Mouse (Mus musculus): ENCODE data around the gene Fcer1g. TPM values are rescaled to one million over a fixed set of nuclear protein-coding genes. Genes with fewer than 3 reads are reported as not detected.

Fcer1g gene
- polyA plus RNA-seq, 1 experiment from 2014 or later = 22.8 TPM

- peaks cover 2% of the 10 kb centered on the region; the same call in 1 of the 2 replicates for H3K27me3 ChIP-seq (ENCODE audit: insufficient read depth, poor library complexity, severe bottlenecking)
- H3K27ac ChIP-seq = no peak within 1 kb of the TSS
- no peak for DNase-seq (ENCODE audit: low spot score)
- H3K36me3 ChIP-seq = peaks cover 17% of the 10 kb centered on the region
- 70% methylated on average over 10 of the region's 10 CpGs for WGBS
- no peak within 1 kb of the TSS for H3K4me3 ChIP-seq
- no peaks in the 10 kb centered on the region for H3K9me3 ChIP-seq
- peaks cover 7% of the 10 kb centered on the region; the same call in 1 of the 2 replicates for H3K4me1 ChIP-seq (replicated peaks)
These were observed 20.2 kb downstream of the Fcer1g start, which contains the start of gene Nr1i3 for GRCm38 (mm10) chr1:171213801-171214496. Nr1i3 (plus strand) TSS chr1:171213970.

GRCm38 (mm10) chr1:171212854-171213253 is 21.3 kb downstream of the Fcer1g start:
- no peak overlapping the region for H3K4me3 ChIP-seq
- H3K9me3 ChIP-seq = no peaks in the 10 kb centered on the region
- 0 out of 2 replicates have a peak, but pooled peaks cover 6% of the 10 kb centered on the region for H3K36me3 ChIP-seq
- H3K27ac ChIP-seq = no peak overlapping the region
- peaks cover 2% of the 10 kb centered on the region; the same call in 1 of the 2 replicates for H3K27me3 ChIP-seq (ENCODE audit: insufficient read depth, poor library complexity, severe bottlenecking)
- no peak for DNase-seq (ENCODE audit: low spot score)
- 48% methylated on average over 3 of the region's 3 CpGs for WGBS
- peaks cover 7% of the 10 kb centered on the region; the same call in 1 of the 2 replicates for H3K4me1 ChIP-seq (replicated peaks)

DNA sequence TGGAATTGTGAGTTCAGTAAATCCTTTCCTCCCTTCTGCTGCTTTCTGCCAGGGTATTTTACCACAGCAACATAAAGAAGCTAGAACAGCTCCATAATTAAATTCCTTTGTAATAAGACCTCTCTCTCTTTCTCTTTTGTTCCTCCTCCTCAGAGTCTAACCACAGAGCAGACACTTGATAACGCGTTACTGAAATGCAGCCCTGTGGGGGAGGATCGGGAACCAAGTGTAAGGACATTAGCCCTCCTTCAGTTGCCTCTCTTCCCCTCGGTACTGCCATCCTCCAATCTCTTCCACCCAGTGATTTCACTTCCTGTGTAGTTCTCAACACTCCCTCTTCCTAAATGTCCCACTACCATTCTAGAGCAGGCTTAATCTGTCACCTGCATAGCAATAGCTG is 24.8 kb downstream of the Fcer1g start:
- no peak for DNase-seq (ENCODE audit: low spot score)
- no peak overlapping the region for H3K4me3 ChIP-seq
- H3K27ac ChIP-seq = no peak overlapping the region
- H3K36me3 ChIP-seq = no peaks in the 10 kb centered on the region
- peaks cover 7% of the 10 kb centered on the region; the same call in 1 of the 2 replicates for H3K4me1 ChIP-seq (replicated peaks)
- H3K9me3 ChIP-seq = no peaks in the 10 kb centered on the region
- 26% methylated on average over 4 of the region's 4 CpGs for WGBS
- H3K27me3 ChIP-seq (ENCODE audit: insufficient read depth, poor library complexity, severe bottlenecking) = no peaks in the 10 kb centered on the region

DNA sequence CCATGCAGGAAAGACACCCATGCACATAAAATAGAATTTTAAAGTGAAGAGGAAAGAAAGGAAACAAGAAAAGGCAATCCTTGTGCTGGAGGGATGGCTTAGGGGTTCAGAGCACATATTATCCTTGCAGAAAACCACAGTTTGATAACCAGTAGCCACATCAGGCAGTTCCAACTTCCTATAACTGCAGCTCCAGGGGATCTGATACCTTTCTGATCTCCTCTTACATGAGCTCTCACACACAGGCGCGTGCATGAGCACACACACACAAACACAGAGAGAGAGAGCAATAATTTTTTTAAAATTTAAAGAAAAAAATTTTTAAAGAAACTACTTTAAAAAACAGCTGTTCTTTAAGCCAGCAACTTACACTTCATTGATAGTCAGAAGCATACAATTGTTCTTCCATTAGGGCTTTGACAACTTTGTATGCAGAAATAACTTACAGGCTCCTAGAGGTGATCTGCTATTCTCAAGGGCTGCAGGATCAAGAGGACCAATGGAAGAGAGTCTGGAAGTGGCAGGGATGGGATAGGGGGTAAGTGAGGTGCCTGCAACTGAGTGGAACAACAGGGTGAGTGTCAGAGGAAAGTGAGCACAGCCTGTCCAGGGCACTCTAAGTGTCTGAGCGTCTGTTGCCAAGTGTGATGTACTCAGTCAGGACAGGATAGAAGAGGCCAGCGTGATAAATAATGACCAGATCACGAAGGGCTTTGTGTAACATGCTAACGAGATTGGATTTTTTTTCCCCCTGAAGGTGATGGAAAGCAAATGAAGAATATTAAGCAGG is 28.3 kb downstream of the Fcer1g start:
- no peaks in the 10 kb centered on the region for H3K36me3 ChIP-seq
- DNase-seq (ENCODE audit: low spot score) = no peak
- no peak overlapping the region for H3K27ac ChIP-seq
- H3K4me1 ChIP-seq (replicated peaks) = peaks cover 5% of the 10 kb centered on the region; the same call in 1 of the 2 replicates
- no peak overlapping the region for H3K4me3 ChIP-seq
- H3K27me3 ChIP-seq (ENCODE audit: insufficient read depth, poor library complexity, severe bottlenecking) = no peaks in the 10 kb centered on the region
- 87% methylated on average over 6 of the region's 6 CpGs for WGBS
- no peaks in the 10 kb centered on the region for H3K9me3 ChIP-seq

- Histone ChIP-seq H3K27me3 (ENCODE audit: insufficient read depth, poor library complexity, severe bottlenecking) (0 out of 2 replicates have a peak, but pooled peaks cover 3% of the 10 kb centered on the region), H3K9me3 (no peaks in the 10 kb centered on the region), H3K27ac (no peak overlapping the region), H3K36me3 (no peaks in the 10 kb centered on the region), H3K4me3 (no peak overlapping the region), H3K4me1 (replicated peaks) (peaks cover under 1% of the 10 kb centered on the region; the same call in 1 of the 2 replicates)
- DNase-seq (ENCODE audit: low spot score) = no peak
- 63% methylated on average over 7 of the region's 7 CpGs for WGBS
These were observed 29.9 kb downstream of the Fcer1g start for GRCm38 (mm10) chr1:171204249-171204644.

DNA sequence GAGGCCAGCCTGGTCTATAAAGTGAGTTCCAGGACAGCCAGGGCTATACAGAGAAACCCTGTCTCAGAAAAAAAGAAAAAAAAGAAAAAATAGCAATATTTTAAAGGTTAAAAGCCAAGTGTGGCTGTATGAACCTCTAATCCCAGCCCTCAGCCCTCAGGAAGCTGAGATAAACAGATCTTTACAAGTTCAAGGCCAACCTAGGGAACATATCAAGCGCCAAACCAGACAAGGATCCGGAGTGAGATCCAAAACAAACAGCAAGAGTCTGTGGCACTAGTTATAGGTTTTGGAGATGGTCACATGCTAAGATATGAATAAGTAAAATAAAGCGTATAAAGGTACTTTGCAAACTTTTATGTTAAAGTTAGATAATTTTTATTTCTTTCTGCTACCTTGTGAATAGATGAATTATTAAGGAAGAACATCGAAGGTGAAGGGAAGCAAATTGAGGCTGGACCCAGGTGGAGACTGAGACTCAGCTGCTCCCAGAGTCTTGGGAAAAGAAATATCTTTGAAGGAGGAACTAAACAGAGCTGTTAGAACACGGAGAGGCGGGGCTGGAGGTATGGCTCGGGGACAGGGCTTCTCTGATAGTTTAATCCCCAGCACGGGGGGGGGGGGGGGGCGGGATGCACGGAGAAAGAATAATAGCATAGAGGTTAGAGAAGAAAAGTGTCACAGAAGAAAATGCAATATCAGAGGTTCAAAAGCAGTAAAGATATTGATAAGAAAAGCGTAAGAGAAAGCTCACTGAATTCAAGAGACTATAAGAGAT is 30.5 kb downstream of the Fcer1g start:
- H3K9me3 ChIP-seq = no peaks in the 10 kb centered on the region
- H3K36me3 ChIP-seq = no peaks in the 10 kb centered on the region
- 58% methylated on average over 11 of the region's 11 CpGs for WGBS
- DNase-seq (ENCODE audit: low spot score) = no peak
- H3K27ac ChIP-seq = no peak overlapping the region
- H3K4me3 ChIP-seq = no peak overlapping the region
- H3K27me3 ChIP-seq (ENCODE audit: insufficient read depth, poor library complexity, severe bottlenecking) = peaks cover 9% of the 10 kb centered on the region
- H3K4me1 ChIP-seq (replicated peaks) = no peaks in the 10 kb centered on the region

DNA sequence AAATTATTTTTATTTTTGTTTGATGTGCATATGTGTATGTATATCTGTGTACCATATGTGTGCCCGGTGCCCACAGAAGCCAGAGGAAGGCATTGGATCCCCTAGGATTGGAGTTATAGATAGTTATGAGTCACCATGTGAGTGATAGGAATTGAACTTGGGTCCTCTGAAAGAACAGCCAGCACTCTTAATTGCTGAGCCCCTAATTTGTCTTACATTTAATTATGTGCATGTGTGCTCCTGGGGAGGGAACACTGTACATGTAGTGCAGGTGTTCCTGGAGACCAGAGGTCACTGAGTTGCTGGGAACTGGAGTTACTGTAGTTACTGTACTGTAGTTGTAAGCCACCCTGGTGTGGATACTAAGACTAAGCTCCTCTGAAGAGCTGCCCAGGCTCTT is 33.4 kb downstream of the Fcer1g start:
- 95% methylated on average over 1 of the region's 1 CpGs for WGBS
- no peak overlapping the region for H3K27ac ChIP-seq
- H3K36me3 ChIP-seq = no peaks in the 10 kb centered on the region
- H3K9me3 ChIP-seq = no peaks in the 10 kb centered on the region
- no peak overlapping the region for H3K4me3 ChIP-seq
- DNase-seq (ENCODE audit: low spot score) = no peak
- peaks cover 38% of the 10 kb centered on the region for H3K27me3 ChIP-seq (ENCODE audit: insufficient read depth, poor library complexity, severe bottlenecking)
- H3K4me1 ChIP-seq (replicated peaks) = peaks cover 8% of the 10 kb centered on the region

DNA sequence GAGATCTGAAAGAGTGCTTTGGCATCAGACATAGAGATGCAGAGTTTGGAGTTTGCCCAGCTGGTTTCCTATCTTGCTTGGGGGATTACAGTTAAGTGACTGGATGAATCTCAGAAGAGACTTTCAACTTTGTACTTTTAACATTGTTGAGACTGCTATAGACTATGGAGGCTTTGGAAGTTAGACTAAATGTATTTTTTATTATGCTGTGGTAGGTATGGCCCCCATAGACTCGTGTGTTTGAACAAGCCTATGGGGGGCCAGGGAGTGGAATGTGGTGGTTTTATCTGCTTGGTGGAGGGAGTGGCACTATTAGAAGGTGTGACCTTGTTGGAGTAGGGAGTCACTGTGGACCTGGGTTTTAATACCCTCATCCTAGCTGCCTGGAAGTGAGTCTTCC is 34.6 kb downstream of the Fcer1g start:
- DNase-seq (ENCODE audit: low spot score) = no peak
- Histone ChIP-seq H3K36me3 (no peaks in the 10 kb centered on the region), H3K9me3 (no peaks in the 10 kb centered on the region), H3K27ac (no peak overlapping the region), H3K4me3 (no peak overlapping the region), H3K4me1 (replicated peaks) (peaks cover 20% of the 10 kb centered on the region), H3K27me3 (ENCODE audit: insufficient read depth, poor library complexity, severe bottlenecking) (peaks cover 50% of the 10 kb centered on the region)
- 49% methylated on average over 1 of the region's 1 CpGs for WGBS

DNA sequence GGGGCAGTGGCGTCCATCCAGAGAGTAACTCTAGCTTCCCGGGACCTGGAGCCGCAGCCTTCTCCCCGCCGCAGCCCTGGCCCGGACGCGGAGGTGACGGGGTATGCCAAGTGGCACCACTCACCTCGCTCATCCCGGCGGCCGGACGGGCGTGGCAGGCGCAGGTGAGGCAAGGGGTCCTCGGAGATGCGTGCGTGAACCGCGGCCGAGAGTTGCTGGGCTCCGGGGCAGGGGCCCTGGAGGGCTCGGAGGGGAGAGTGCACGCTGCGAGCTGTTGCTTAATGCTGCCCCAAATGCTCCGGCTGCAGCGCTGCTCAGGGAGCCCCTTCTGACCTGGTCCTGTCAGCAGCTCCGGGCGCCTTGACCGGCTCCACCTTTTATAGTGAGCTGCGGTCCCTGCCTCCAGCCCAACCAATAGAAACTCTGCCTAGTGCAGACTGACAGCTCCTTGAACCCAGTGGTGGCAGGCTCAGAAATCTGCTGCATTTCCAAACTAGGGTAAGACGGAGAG is 38.2 kb downstream of the Fcer1g start, which contains the start of gene Pcp4l1:
Gene Pcp4l1, minus strand, starts transcription at position 382 of the 511 bp plus-strand sequence.
- DNase-seq (ENCODE audit: low spot score) = peak; percentile 77
- Histone ChIP-seq H3K27me3 (ENCODE audit: insufficient read depth, poor library complexity, severe bottlenecking) (peaks cover 86% of the 10 kb centered on the region), H3K4me1 (replicated peaks) (peaks cover 43% of the 10 kb centered on the region), H3K36me3 (no peaks in the 10 kb centered on the region), H3K4me3 (peak within 1 kb of the TSS; percentile 67), H3K9me3 (no peaks in the 10 kb centered on the region), H3K27ac (peak within 1 kb of the TSS; percentile 66; the same call in 1 of the 2 replicates)
- WGBS = under 1% methylated on average over 33 of the region's 33 CpGs

- H3K4me3 ChIP-seq = peak overlapping the region; percentile 67
- peak overlapping the region; percentile 66; the same call in 1 of the 2 replicates for H3K27ac ChIP-seq
- peaks cover 43% of the 10 kb centered on the region for H3K4me1 ChIP-seq (replicated peaks)
- no peaks in the 10 kb centered on the region for H3K36me3 ChIP-seq
- H3K27me3 ChIP-seq (ENCODE audit: insufficient read depth, poor library complexity, severe bottlenecking) = peaks cover 93% of the 10 kb centered on the region
- WGBS = 5% methylated on average over 20 of the region's 20 CpGs
- H3K9me3 ChIP-seq = no peaks in the 10 kb centered on the region
- DNase-seq (ENCODE audit: low spot score) = peak; percentile 29
These were observed 38.9 kb downstream of the Fcer1g start for GRCm38 (mm10) chr1:171195046-171195822.

DNA sequence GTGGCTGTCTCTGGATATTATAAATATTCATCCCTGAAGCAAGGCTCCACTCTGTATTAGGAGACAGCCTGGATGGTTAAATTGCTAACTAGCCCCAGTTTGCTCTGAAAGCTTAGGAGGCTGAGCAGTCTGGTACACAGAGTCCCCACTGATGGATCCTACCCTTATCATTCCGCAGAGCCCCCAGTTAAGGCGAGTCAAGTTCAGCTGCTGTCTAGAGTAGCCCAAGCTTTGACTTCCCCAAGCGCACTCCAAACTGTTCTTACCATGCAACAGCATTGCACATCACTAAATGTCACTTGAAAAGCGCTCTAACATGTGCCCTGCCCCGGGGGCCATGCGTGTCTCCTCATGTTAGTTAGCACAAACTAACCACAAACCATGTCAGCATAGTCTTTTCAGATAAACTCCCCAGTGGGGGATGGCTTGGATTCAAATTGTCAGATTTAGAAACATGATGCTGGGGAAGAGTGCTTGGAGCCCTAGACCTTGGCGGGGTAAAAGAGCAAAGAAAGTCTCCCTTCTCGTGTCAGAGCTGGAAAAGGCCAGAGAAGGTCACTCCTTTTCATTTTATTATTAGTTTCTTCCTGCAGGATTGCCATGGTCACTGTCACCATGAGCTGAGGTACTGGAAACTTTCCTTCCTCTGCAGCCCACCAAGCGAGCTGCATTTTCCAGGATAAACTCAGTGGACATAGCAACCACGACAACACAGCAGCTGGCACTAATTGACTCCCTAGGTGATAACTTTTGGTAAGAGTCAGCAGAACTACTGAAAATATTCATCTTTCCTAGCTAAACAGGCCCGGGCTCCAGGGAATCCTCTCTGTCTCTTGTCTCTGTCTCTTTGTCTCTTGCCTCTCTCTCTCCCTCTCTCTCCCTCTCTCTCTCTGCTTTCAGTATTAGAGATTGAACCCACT is 40.0 kb downstream of the Fcer1g start:
- WGBS = 24% methylated on average over 11 of the region's 11 CpGs
- Histone ChIP-seq H3K9me3 (no peaks in the 10 kb centered on the region), H3K4me1 (replicated peaks) (peaks cover 51% of the 10 kb centered on the region), H3K36me3 (no peaks in the 10 kb centered on the region), H3K27me3 (ENCODE audit: insufficient read depth, poor library complexity, severe bottlenecking) (peaks cover 98% of the 10 kb centered on the region), H3K4me3 (peak overlapping the region; percentile 67), H3K27ac (0 out of 2 replicates have a peak overlapping the region, but pooled peaks have one; percentile 5)
- DNase-seq (ENCODE audit: low spot score) = peak; percentile 25
